Mouse (Mus musculus): ENCODE data around the gene Gm11639.

- TF ChIP-seq POLR2A (IDR thresholded peaks at IDR 0.05; ENCODE audit: extremely low read depth, insufficient read depth, low read length) (no peak), CTCF (IDR thresholded peaks at IDR 0.05; ENCODE audit: extremely low read depth, insufficient read depth, low read length) (0 out of 2 replicates have a peak, but pooled peaks have one; percentile 12)
Measured at GRCm38 (mm10) chr11:104661531-104662205, 23.8 kb upstream of the Gm11639 start.

Measured in cortical plate, adult 2 months (tissue).